Mouse (Mus musculus) myocyte (in vitro differentiated cells): ENCODE data around the gene Pih1d2. TPM values are rescaled to one million over a fixed set of nuclear protein-coding genes. Genes with fewer than 3 reads are reported as not detected.

Experiments
- H3K27me3 ChIP-seq: one replicate; pipeline ENCODE4 v1.6.1; 2011; ENCODE audit not compliant: control insufficient read depth, insufficient read depth, insufficient read length
- H3K36me3 ChIP-seq: one replicate; pipeline ENCODE4 v1.6.1; 2011; ENCODE audit not compliant: control insufficient read depth, insufficient read depth
- H3K4me2 ChIP-seq: one replicate; pipeline ENCODE4 v1.6.1; 2011; ENCODE audit warnings: low read depth, control low read depth
- H3K4me3 ChIP-seq: one replicate; pipeline ENCODE4 v1.5.1; 2011; ENCODE audit warnings: mild to moderate bottlenecking, control low read depth, moderate library complexity
- H3K79me2 ChIP-seq: one replicate; pipeline ENCODE4 v1.6.1; 2011; ENCODE audit not compliant: control insufficient read depth, insufficient read depth
- H3ac ChIP-seq: one replicate; pipeline ENCODE4 v1.6.1; 2011; ENCODE audit not compliant: control insufficient read depth, insufficient read length
- CEBPB ChIP-seq: IDR thresholded peaks from 2 replicates; pipeline ENCODE4 v1.6.1; 2011; ENCODE audit warnings: mild to moderate bottlenecking, moderate library complexity; ENCODE audit not compliant: poor library complexity, insufficient read depth, severe bottlenecking
- E2F4 ChIP-seq: IDR thresholded peaks from one replicate; pipeline ENCODE4 v1.6.1; 2011; ENCODE audit warnings: mild to moderate bottlenecking, control low read depth, moderate library complexity; ENCODE audit not compliant: insufficient read depth
- MAX ChIP-seq: IDR thresholded peaks from one replicate; pipeline ENCODE4 v1.6.1; 2011; ENCODE audit warnings: low read depth, mild to moderate bottlenecking, control low read depth
- MYOD1 ChIP-seq, 3 experiments: IDR thresholded peaks; one replicate each; pipeline ENCODE4 v1.6.1; 2011; ENCODE audit warnings: control low read depth in 2 of 3, low read depth in 2 of 3, mild to moderate bottlenecking in 2 of 3, moderate library complexity in 1 of 3; ENCODE audit not compliant: insufficient read length in 2 of 3, control insufficient read depth in 1 of 3
- MYOG ChIP-seq, 3 experiments: IDR thresholded peaks; one replicate each; pipeline ENCODE4 v1.6.1; 2011; ENCODE audit warnings: control low read depth in 2 of 3, low read depth in 2 of 3, mild to moderate bottlenecking in 2 of 3; ENCODE audit not compliant: insufficient read length in 2 of 3, control insufficient read depth in 1 of 3, insufficient read depth in 1 of 3
- POLR2A ChIP-seq: IDR thresholded peaks from one replicate; pipeline ENCODE4 v1.6.1; 2011; ENCODE audit warnings: low read depth, mild to moderate bottlenecking, control low read depth, moderate library complexity; ENCODE audit not compliant: insufficient read length
- POLR2AphosphoS2 ChIP-seq: IDR thresholded peaks from one replicate; pipeline ENCODE4 v1.6.1; 2011; ENCODE audit warnings: low read depth, control low read depth; ENCODE audit not compliant: insufficient read length
- REST ChIP-seq: IDR thresholded peaks from one replicate; pipeline ENCODE4 v1.6.1; 2011; ENCODE audit warnings: mild to moderate bottlenecking, control low read depth, moderate library complexity; ENCODE audit not compliant: insufficient read depth, insufficient read length
- SRF ChIP-seq: IDR thresholded peaks from one replicate; pipeline ENCODE4 v1.6.1; 2011; ENCODE audit warnings: low read depth; ENCODE audit not compliant: control insufficient read depth, insufficient read length
- TCF12 ChIP-seq: IDR thresholded peaks from one replicate; pipeline ENCODE4 v1.6.1; 2011; ENCODE audit warnings: mild to moderate bottlenecking, control low read depth; ENCODE audit not compliant: poor library complexity, insufficient read depth, severe bottlenecking
- TCF3 ChIP-seq: IDR thresholded peaks from one replicate; pipeline ENCODE4 v1.6.1; 2011; ENCODE audit warnings: low read depth, control low read depth; ENCODE audit not compliant: insufficient read length
- USF1 ChIP-seq: IDR thresholded peaks from one replicate; pipeline ENCODE4 v1.6.1; 2011; ENCODE audit warnings: low read depth, mild to moderate bottlenecking, control low read depth, moderate library complexity
- polyA plus RNA-seq: library from polyadenylated mRNA; unstranded; fragments of >200 nt; fragmentation: generic; extraction: Trizol; gene quantifications from one replicate; pipeline ENCODE4 v1.2.1, GENCODE M21; 2012; ENCODE audit warnings: missing spikeins

Pih1d2 gene
- polyA plus RNA-seq, 1 experiment, result 2.2 TPM

DNA sequence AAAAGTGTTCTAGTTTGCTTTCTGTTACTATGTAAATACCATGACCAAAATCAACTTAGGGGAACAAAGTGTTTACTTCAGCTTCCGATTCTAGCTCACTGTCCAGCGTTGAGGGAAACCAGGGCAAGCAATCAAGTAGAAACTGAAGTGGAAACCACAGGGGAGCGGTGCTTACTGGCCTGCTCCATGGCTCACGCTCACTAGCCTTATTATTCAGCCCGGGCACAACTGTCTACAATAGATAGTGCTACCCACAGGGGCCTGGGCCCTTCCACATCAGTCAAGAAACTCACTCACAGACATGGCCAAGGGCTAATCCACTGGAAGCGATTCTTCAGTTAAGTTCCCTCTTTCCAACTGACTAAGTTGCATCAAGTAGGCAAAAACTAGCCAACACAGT, 15.6 kb upstream of the Pih1d2 start:
- Histone ChIP-seq H3K4me3 (peak overlapping the region; percentile 85), H3K79me2 (peaks cover 39% of the 10 kb centered on the region), H3K4me2 (no peak overlapping the region), H3ac (no peak overlapping the region), H3K36me3 (peaks cover 49% of the 10 kb centered on the region), H3K27me3 (no peaks in the 10 kb centered on the region)
- TF ChIP-seq USF1, result no peak
- no peak for TF ChIP-seq CEBPB
- TF ChIP-seq MAX, result no peak
- TF ChIP-seq E2F4, result no peak
- TF ChIP-seq MYOD1 (IDR thresholded peaks at IDR 0.05; ENCODE audit: control insufficient read depth in 1 of 3, insufficient read length in 2 of 3, low read depth in 2 of 3), result no peak
- TF ChIP-seq REST, result no peak
- no peak for TF ChIP-seq SRF
- TF ChIP-seq TCF12, result no peak
- no peak for TF ChIP-seq TCF3

GRCm38 (mm10) chr9:50602055-50602845, 14.9 kb upstream of the Pih1d2 start:
- Histone ChIP-seq H3K36me3 (peaks cover 47% of the 10 kb centered on the region), H3K4me3 (peak overlapping the region; percentile 85), H3K27me3 (no peaks in the 10 kb centered on the region), H3ac (peak overlapping the region; percentile 86), H3K79me2 (peaks cover 39% of the 10 kb centered on the region), H3K4me2 (peak overlapping the region; percentile 94)
- no peak for TF ChIP-seq SRF
- TF ChIP-seq POLR2AphosphoS2, result no peak
- TF ChIP-seq MYOG (IDR thresholded peaks at IDR 0.05; ENCODE audit: control insufficient read depth in 1 of 3, insufficient read depth in 1 of 3, insufficient read length in 2 of 3, low read depth in 2 of 3), result no peak
- no peak for TF ChIP-seq E2F4
- no peak for TF ChIP-seq POLR2A
- no peak for TF ChIP-seq REST
- no peak for TF ChIP-seq CEBPB
- no peak for TF ChIP-seq TCF3
- no peak for TF ChIP-seq MYOD1 (IDR thresholded peaks at IDR 0.05; ENCODE audit: control insufficient read depth in 1 of 3, insufficient read length in 2 of 3, low read depth in 2 of 3)
- no peak for TF ChIP-seq MAX
- no peak for TF ChIP-seq USF1
- no peak for TF ChIP-seq TCF12

- H3ac ChIP-seq, result peak within 1 kb of the TSS; percentile 86
Measured at GRCm38 (mm10) chr9:50603189-50603997, 13.7 kb upstream of the Pih1d2 start, which contains the start of the genes Sdhd and Timm8b. Gene Sdhd, minus strand, starts transcription at chr9:50603812. Gene Timm8b, plus strand, starts transcription at chr9:50603910.

DNA sequence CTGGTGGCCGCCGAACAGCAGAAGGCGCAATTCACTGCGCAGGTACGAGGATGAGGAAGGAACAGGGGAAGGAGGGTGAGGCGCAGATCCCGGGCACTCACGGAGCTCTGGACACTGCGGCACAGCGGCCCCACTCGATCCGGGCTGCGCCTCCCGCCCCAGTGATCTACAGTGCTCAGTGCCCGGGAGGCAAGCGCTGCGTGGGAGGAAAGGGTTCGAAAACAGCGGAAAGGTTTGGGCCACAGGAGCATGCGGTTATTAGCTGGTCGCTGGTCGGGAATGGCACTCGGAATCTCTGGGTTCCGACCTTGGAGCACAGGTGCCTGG, 13.2 kb upstream of the Pih1d2 start:
- Histone ChIP-seq H3ac (peak overlapping the region; percentile 86), H3K79me2 (peaks cover 39% of the 10 kb centered on the region), H3K4me3 (peak overlapping the region; percentile 85), H3K36me3 (peaks cover 40% of the 10 kb centered on the region), H3K4me2 (peak overlapping the region; percentile 70), H3K27me3 (no peaks in the 10 kb centered on the region)
- TF ChIP-seq CEBPB (no peak), E2F4 (no peak), TCF12 (no peak), MYOG (IDR thresholded peaks at IDR 0.05; ENCODE audit: control insufficient read depth in 1 of 3, insufficient read depth in 1 of 3, insufficient read length in 2 of 3, low read depth in 2 of 3) (peak in 2 of 3 experiments; percentile 1 to 2)

More at GRCm38 (mm10) chr9:50603189-50603997, 13.7 kb upstream of the Pih1d2 start, which contains the start of the genes Sdhd and Timm8b:
- Histone ChIP-seq H3K36me3 (peaks cover 40% of the 10 kb centered on the region), H3K79me2 (peaks cover 39% of the 10 kb centered on the region), H3K27me3 (no peaks in the 10 kb centered on the region), H3K4me2 (peak within 1 kb of the TSS; percentile 94), H3K4me3 (peak within 1 kb of the TSS; percentile 85)
- TF ChIP-seq CEBPB (0 out of 2 replicates have a peak, but pooled peaks have one; percentile 61), MAX (no peak), E2F4 (peak; percentile 58), USF1 (no peak), POLR2A (peak; percentile 100), POLR2AphosphoS2 (peak; percentile 98)
